Mouse (Mus musculus): ENCODE measurements around the gene Zwilch. TPM values are rescaled to one million over a fixed set of nuclear protein-coding genes. Genes with fewer than 3 reads are reported as not detected.
"Not testable (repeated sequence)": the region's sequence is repeated elsewhere in the genome, so short reads cannot be mapped to it uniquely, and the experiment has no call there.

Zwilch gene
- polyA plus RNA-seq, 1 experiment from 2014 or later, result 27.9 TPM

- no peak for ATAC-seq (ENCODE audit: low read depth)
- Histone ChIP-seq H3K4me2 (ENCODE audit: low read depth, low read length) (no peak overlapping the region), H3K27me3 (ENCODE audit: control insufficient read depth, insufficient read depth, low read depth, low read length) (no peaks in the 10 kb centered on the region), H3K9ac (ENCODE audit: low read length) (no peak overlapping the region), H3K4me3 (ENCODE audit: low read length) (no peak overlapping the region), H3K27ac (ENCODE audit: low read length) (no peak overlapping the region), H3K9me3 (ENCODE audit: control insufficient read depth, low read length) (no peaks in the 10 kb centered on the region), H3K4me1 (replicated peaks; ENCODE audit: control insufficient read depth, insufficient read depth, low read length) (no peaks in the 10 kb centered on the region), H3K36me3 (ENCODE audit: control insufficient read depth, insufficient read depth, low read length) (peaks cover 6% of the 10 kb centered on the region; the same call in 1 of the 2 replicates)
- WGBS, result 87% methylated on average over 17 of the region's 17 CpGs
Observed at GRCm38 (mm10) chr9:64214452-64214851, 41.5 kb upstream of the Zwilch start.

- Histone ChIP-seq H3K9ac (ENCODE audit: low read length) (no peak overlapping the region), H3K27me3 (ENCODE audit: control insufficient read depth, insufficient read depth, low read depth, low read length) (no peaks in the 10 kb centered on the region), H3K9me3 (ENCODE audit: control insufficient read depth, low read length) (no peaks in the 10 kb centered on the region), H3K4me3 (ENCODE audit: low read length) (no peak overlapping the region), H3K4me1 (replicated peaks; ENCODE audit: control insufficient read depth, insufficient read depth, low read length) (no peaks in the 10 kb centered on the region), H3K27ac (ENCODE audit: low read length) (no peak overlapping the region), H3K4me2 (ENCODE audit: low read depth, low read length) (no peak overlapping the region), H3K36me3 (ENCODE audit: control insufficient read depth, insufficient read depth, low read length) (peaks cover 11% of the 10 kb centered on the region)
- WGBS, result 73% methylated on average over 3 of the region's 3 CpGs
- ATAC-seq (ENCODE audit: low read depth), result no peak
Observed at GRCm38 (mm10) chr9:64207509-64208084, 34.7 kb upstream of the Zwilch start.

- Histone ChIP-seq H3K36me3 (ENCODE audit: control insufficient read depth, insufficient read depth, low read length) (peaks cover 4% of the 10 kb centered on the region), H3K27ac (ENCODE audit: low read length) (no peak overlapping the region)
Observed at GRCm38 (mm10) chr9:64202866-64203265, 30.0 kb upstream of the Zwilch start.

GRCm38 (mm10) chr9:64202331-64202730 is 29.4 kb upstream of the Zwilch start:
- H3K9me3 ChIP-seq (ENCODE audit: control insufficient read depth, low read length), result no peaks in the 10 kb centered on the region
- H3K36me3 ChIP-seq (ENCODE audit: control insufficient read depth, insufficient read depth, low read length), result peaks cover 4% of the 10 kb centered on the region
- no peak overlapping the region for H3K4me2 ChIP-seq (ENCODE audit: low read depth, low read length)
- H3K27me3 ChIP-seq (ENCODE audit: control insufficient read depth, insufficient read depth, low read depth, low read length), result no peaks in the 10 kb centered on the region
- no peak overlapping the region for H3K9ac ChIP-seq (ENCODE audit: low read length)
- H3K4me3 ChIP-seq (ENCODE audit: low read length), result no peak overlapping the region
- no peak for ATAC-seq (ENCODE audit: low read depth)
- H3K4me1 ChIP-seq (replicated peaks; ENCODE audit: control insufficient read depth, insufficient read depth, low read length), result no peaks in the 10 kb centered on the region
- no peak overlapping the region for H3K27ac ChIP-seq (ENCODE audit: low read length)

More at GRCm38 (mm10) chr9:64202866-64203265, 30.0 kb upstream of the Zwilch start:
- Histone ChIP-seq H3K9ac (ENCODE audit: low read length) (no peak overlapping the region), H3K4me3 (ENCODE audit: low read length) (no peak overlapping the region), H3K27me3 (ENCODE audit: control insufficient read depth, insufficient read depth, low read depth, low read length) (no peaks in the 10 kb centered on the region), H3K4me2 (ENCODE audit: low read depth, low read length) (no peak overlapping the region), H3K4me1 (replicated peaks; ENCODE audit: control insufficient read depth, insufficient read depth, low read length) (no peaks in the 10 kb centered on the region), H3K9me3 (ENCODE audit: control insufficient read depth, low read length) (no peaks in the 10 kb centered on the region)
- ATAC-seq (ENCODE audit: low read depth), result no peak

DNA sequence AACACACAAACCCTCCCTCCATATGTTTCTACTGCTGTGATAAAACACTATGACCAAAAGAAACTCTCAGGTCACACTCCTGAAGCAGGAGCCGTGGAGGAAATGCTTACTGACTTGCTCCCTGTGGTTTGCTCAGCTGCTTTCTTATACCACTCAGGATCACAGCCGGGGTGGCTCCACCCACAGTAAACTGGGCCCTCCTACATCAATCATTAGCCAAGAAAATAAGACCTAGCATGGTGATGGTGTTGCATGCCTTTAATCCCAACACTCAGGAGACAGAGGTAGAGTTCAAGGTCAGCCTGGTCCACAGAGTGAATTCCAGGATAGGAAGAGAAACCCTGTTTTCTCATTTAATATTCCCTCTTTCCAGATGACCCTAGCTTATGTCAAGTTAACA is 27.0 kb upstream of the Zwilch start:
- H3K9ac ChIP-seq (ENCODE audit: low read length), result no peak overlapping the region
- H3K27me3 ChIP-seq (ENCODE audit: control insufficient read depth, insufficient read depth, low read depth, low read length), result no peaks in the 10 kb centered on the region
- H3K27ac ChIP-seq (ENCODE audit: low read length), result no peak overlapping the region
- WGBS, result 43% methylated on average over 2 of the region's 2 CpGs
- H3K4me3 ChIP-seq (ENCODE audit: low read length), result no peak overlapping the region
- H3K9me3 ChIP-seq (ENCODE audit: control insufficient read depth, low read length), result no peaks in the 10 kb centered on the region
- ATAC-seq (ENCODE audit: low read depth), result no peak
- peaks cover 4% of the 10 kb centered on the region; the same call in 1 of the 2 replicates for H3K36me3 ChIP-seq (ENCODE audit: control insufficient read depth, insufficient read depth, low read length)
- H3K4me2 ChIP-seq (ENCODE audit: low read depth, low read length), result no peak overlapping the region
- H3K4me1 ChIP-seq (replicated peaks; ENCODE audit: control insufficient read depth, insufficient read depth, low read length), result no peaks in the 10 kb centered on the region

GRCm38 (mm10) chr9:64198763-64199418 is 26.0 kb upstream of the Zwilch start:
- H3K9ac ChIP-seq (ENCODE audit: low read length); H3K36me3 ChIP-seq (ENCODE audit: control insufficient read depth, insufficient read depth, low read length); H3K27ac ChIP-seq (ENCODE audit: low read length); H3K27me3 ChIP-seq (ENCODE audit: control insufficient read depth, insufficient read depth, low read depth, low read length); H3K4me3 ChIP-seq (ENCODE audit: low read length); ATAC-seq (ENCODE audit: low read depth); H3K4me2 ChIP-seq (ENCODE audit: low read depth, low read length); H3K9me3 ChIP-seq (ENCODE audit: control insufficient read depth, low read length); H3K4me1 ChIP-seq (replicated peaks; ENCODE audit: control insufficient read depth, insufficient read depth, low read length): not testable (repeated sequence)
- WGBS, result 72% methylated on average over 7 of the region's 7 CpGs

- Histone ChIP-seq H3K4me3 (ENCODE audit: low read length) (no peak overlapping the region), H3K36me3 (ENCODE audit: control insufficient read depth, insufficient read depth, low read length) (peaks cover 3% of the 10 kb centered on the region; the same call in 1 of the 2 replicates), H3K9me3 (ENCODE audit: control insufficient read depth, low read length) (no peaks in the 10 kb centered on the region), H3K4me2 (ENCODE audit: low read depth, low read length) (no peak overlapping the region), H3K27me3 (ENCODE audit: control insufficient read depth, insufficient read depth, low read depth, low read length) (no peaks in the 10 kb centered on the region), H3K4me1 (replicated peaks; ENCODE audit: control insufficient read depth, insufficient read depth, low read length) (no peaks in the 10 kb centered on the region), H3K9ac (ENCODE audit: low read length) (no peak overlapping the region), H3K27ac (ENCODE audit: low read length) (no peak overlapping the region)
- 91% methylated on average over 5 of the region's 5 CpGs for WGBS
- no peak for ATAC-seq (ENCODE audit: low read depth)
Observed at GRCm38 (mm10) chr9:64198068-64198762, 25.3 kb upstream of the Zwilch start.

GRCm38 (mm10) chr9:64197524-64197923 is 24.6 kb upstream of the Zwilch start:
- Histone ChIP-seq H3K4me1 (replicated peaks; ENCODE audit: control insufficient read depth, insufficient read depth, low read length) (no peaks in the 10 kb centered on the region), H3K27me3 (ENCODE audit: control insufficient read depth, insufficient read depth, low read depth, low read length) (no peaks in the 10 kb centered on the region), H3K9ac (ENCODE audit: low read length) (no peak overlapping the region), H3K4me2 (ENCODE audit: low read depth, low read length) (no peak overlapping the region), H3K36me3 (ENCODE audit: control insufficient read depth, insufficient read depth, low read length) (peaks cover 4% of the 10 kb centered on the region; the same call in 1 of the 2 replicates), H3K9me3 (ENCODE audit: control insufficient read depth, low read length) (no peaks in the 10 kb centered on the region), H3K4me3 (ENCODE audit: low read length) (no peak overlapping the region), H3K27ac (ENCODE audit: low read length) (no peak overlapping the region)
- no peak for ATAC-seq (ENCODE audit: low read depth)
- 88% methylated on average over 8 of the region's 8 CpGs for WGBS

- H3K9me3 ChIP-seq (ENCODE audit: control insufficient read depth, low read length), result no peaks in the 10 kb centered on the region
- H3K27ac ChIP-seq (ENCODE audit: low read length), result no peak overlapping the region
- H3K4me3 ChIP-seq (ENCODE audit: low read length), result no peak overlapping the region
- H3K4me1 ChIP-seq (replicated peaks; ENCODE audit: control insufficient read depth, insufficient read depth, low read length), result no peaks in the 10 kb centered on the region
- ATAC-seq (ENCODE audit: low read depth), result no peak
- H3K27me3 ChIP-seq (ENCODE audit: control insufficient read depth, insufficient read depth, low read depth, low read length), result no peaks in the 10 kb centered on the region
- 75% methylated on average over 4 of the region's 4 CpGs for WGBS
- no peak overlapping the region for H3K9ac ChIP-seq (ENCODE audit: low read length)
- peaks cover 14% of the 10 kb centered on the region for H3K36me3 ChIP-seq (ENCODE audit: control insufficient read depth, insufficient read depth, low read length)
- no peak overlapping the region for H3K4me2 ChIP-seq (ENCODE audit: low read depth, low read length)
Observed at GRCm38 (mm10) chr9:64195554-64195953, 22.6 kb upstream of the Zwilch start.
